Mouse (Mus musculus) midbrain, embryonic 11.5 days (tissue): ENCODE data around the gene Ppp1r15b. TPM values are rescaled to one million over a fixed set of nuclear protein-coding genes. Genes with fewer than 3 reads are reported as not detected.
A peak's percentile ranks its signal among the peaks of the same experiment; 100 is the strongest.

ENCODE experiments used
- ATAC-seq: fragments of 200-750 bp; cut with Nextera tagmentation; 2 replicates; pipeline ENCODE4 v1.8.0; 2017; ENCODE audit warnings: moderate TSS enrichment, moderate library complexity; ENCODE audit not compliant: low FRiP score
- DNase-seq: peaks from one replicate; pipeline ENCODE4 v3.0.0; 2015; ENCODE audit warnings: low spot score; ENCODE audit errors: missing footprints
- H3K27ac ChIP-seq: fragments of 300-500 bp; sonication (generic); 2 replicates; pipeline ENCODE4 v1.5.1; 2014; ENCODE audit warnings: low read depth, low read length
- H3K27me3 ChIP-seq: fragments of 300-500 bp; sonication (generic); 2 replicates; pipeline ENCODE4 v1.6.1; 2014; ENCODE audit warnings: mild to moderate bottlenecking, low read length, moderate library complexity, mixed read lengths; ENCODE audit not compliant: control insufficient read depth, insufficient read depth
- H3K36me3 ChIP-seq: fragments of 300-500 bp; sonication (generic); 2 replicates; pipeline ENCODE4 v1.6.1; 2014; ENCODE audit warnings: mild to moderate bottlenecking, low read length, moderate library complexity, mixed read lengths; ENCODE audit not compliant: control insufficient read depth, insufficient read depth
- H3K4me1 ChIP-seq: fragments of 300-500 bp; sonication (generic); 2 replicates; pipeline ENCODE4 v1.6.1; 2014; ENCODE audit warnings: low read length; ENCODE audit not compliant: control insufficient read depth, insufficient read depth
- H3K4me2 ChIP-seq: fragments of 300-500 bp; sonication (generic); 2 replicates; pipeline ENCODE4 v1.6.1; 2014; ENCODE audit warnings: mild to moderate bottlenecking, moderate library complexity
- H3K4me3 ChIP-seq: fragments of 300-500 bp; sonication (generic); 2 replicates; pipeline ENCODE4 v1.5.1; 2014; ENCODE audit warnings: low read depth, low read length
- H3K9ac ChIP-seq: fragments of 300-500 bp; sonication (generic); 2 replicates; pipeline ENCODE4 v1.6.1; 2014; ENCODE audit warnings: low read length
- H3K9me3 ChIP-seq: fragments of 300-500 bp; sonication (generic); 2 replicates; pipeline ENCODE4 v1.6.1; 2016; ENCODE audit warnings: low read length; ENCODE audit not compliant: control insufficient read depth
- WGBS: fragments of 180-500 bp; shearing (Covaris S2); extraction: QIAGEN DNeasy Blood & Tissue Kit; methylation state at CpG from one replicate; pipeline ENCODE4 v1.1.7; 2014; 5-methylcytosine and 5-hydroxymethylcytosine counted together
- polyA plus RNA-seq: library from polyadenylated mRNA; unstranded; fragments of >200 nt; fragmentation: Nextera tagmentation; extraction: Ambion mirVana; gene quantifications from 2 replicates; pipeline ENCODE4 v1.2.1, GENCODE M21; 2014

The Ppp1r15b gene
- polyA plus RNA-seq, 1 experiment from 2014 or later: 49.5 TPM

DNA sequence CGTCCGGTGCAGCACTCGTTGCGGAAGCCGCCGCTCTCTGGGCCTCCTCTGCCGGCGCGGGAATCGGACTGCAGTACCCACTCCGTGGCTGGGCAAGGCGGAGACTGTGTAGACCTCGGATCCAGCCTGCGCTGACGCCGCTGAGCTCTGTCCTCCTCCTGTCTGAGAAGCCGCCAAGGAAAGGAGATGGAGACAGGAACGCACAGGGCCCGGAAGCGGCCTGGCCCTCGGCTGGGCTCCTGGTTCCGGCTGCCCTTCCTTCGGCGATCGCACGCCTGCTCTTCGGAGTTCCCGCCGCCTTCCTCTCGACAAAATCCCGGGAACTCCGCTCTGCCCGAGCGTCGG, 590 bp downstream of the Ppp1r15b start:
- Histone ChIP-seq H3K4me3 (peak overlapping the region; percentile 94), H3K4me1 (peaks cover 36% of the 10 kb centered on the region), H3K27ac (peak overlapping the region; percentile 93), H3K9me3 (no peaks in the 10 kb centered on the region), H3K9ac (peak overlapping the region; percentile 92), H3K4me2 (peak overlapping the region; percentile 81), H3K36me3 (peaks cover 2% of the 10 kb centered on the region), H3K27me3 (no peaks in the 10 kb centered on the region)
- DNase-seq (no peak), ATAC-seq (no peak)
- WGBS: 1% methylated on average over 35 of the region's 35 CpGs

DNA sequence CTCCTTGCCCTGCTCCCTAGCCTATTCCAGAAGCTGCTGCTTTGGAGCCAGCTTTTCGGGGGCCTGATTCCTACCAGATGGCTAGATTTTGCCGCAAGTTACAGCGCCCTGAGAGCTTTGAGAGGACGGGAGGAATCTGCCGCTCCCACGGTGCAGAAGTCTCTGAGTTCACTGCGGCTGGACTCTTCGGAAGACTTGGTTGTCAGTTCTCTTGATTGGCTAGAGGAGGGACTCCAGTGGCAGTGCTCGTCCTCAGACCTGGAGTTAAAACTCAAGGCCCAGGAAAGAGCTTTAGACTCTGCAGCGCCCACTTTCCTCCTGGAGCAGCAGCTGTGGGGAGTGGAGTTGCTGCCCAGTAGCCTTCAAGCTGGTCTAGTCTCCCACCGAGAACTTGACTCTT, 993 bp downstream of the Ppp1r15b start:
- Histone ChIP-seq H3K27ac (peak overlapping the region; percentile 93), H3K4me2 (peak overlapping the region; percentile 81), H3K4me1 (peaks cover 36% of the 10 kb centered on the region), H3K36me3 (peaks cover 4% of the 10 kb centered on the region), H3K27me3 (no peaks in the 10 kb centered on the region), H3K4me3 (peak overlapping the region; percentile 94), H3K9ac (peak overlapping the region; percentile 92), H3K9me3 (no peaks in the 10 kb centered on the region)
- 0% methylated on average over 11 of the region's 11 CpGs for WGBS
- ATAC-seq (no peak), DNase-seq (peak; percentile 91)

DNA sequence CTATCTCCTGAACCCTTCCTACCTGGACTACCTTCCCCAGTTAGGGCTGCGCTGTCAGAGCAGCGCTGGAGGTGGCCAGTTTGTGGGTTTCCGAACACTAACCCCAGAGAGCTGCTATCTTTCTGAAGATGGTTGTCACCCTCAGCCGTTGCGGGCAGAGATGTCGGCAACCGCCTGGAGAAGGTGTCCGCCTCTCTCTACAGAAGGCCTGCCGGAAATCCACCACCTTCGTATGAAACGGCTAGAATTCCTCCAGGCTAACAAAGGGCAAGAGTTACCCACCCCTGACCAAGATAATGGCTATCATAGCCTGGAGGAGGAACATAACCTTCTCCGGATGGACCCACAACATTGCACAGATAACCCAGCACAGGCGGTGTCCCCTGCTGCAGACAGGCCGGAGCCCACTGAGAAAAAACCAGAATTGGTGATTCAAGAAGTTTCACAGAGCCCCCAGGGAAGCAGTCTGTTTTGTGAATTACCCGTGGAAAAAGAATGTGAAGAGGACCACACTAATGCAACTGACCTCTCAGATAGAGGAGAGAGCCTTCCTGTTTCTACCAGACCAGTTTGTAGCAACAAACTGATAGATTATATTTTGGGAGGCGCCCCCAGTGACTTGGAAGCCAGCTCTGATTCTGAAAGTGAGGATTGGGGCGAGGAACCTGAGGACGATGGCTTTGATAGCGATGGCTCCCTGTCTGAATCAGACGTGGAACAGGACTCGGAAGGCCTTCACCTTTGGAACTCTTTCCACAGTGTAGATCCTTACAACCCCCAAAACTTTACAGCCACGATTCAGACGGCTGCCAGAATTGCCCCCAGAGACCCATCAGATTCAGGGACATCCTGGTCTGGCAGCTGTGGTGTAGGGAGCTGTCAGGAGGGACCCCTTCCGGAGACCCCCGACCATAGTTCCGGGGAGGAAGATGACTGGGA, 1.7 kb downstream of the Ppp1r15b start:
- Histone ChIP-seq H3K4me1 (peaks cover 36% of the 10 kb centered on the region), H3K27me3 (no peaks in the 10 kb centered on the region), H3K27ac (no peak overlapping the region), H3K36me3 (peaks cover 9% of the 10 kb centered on the region), H3K4me2 (peak overlapping the region; percentile 81), H3K9me3 (no peaks in the 10 kb centered on the region), H3K4me3 (peak overlapping the region; percentile 94), H3K9ac (peak overlapping the region; percentile 92)
- ATAC-seq (no peak), DNase-seq (peak; percentile 80)
- 18% methylated on average over 26 of the region's 26 CpGs for WGBS

DNA sequence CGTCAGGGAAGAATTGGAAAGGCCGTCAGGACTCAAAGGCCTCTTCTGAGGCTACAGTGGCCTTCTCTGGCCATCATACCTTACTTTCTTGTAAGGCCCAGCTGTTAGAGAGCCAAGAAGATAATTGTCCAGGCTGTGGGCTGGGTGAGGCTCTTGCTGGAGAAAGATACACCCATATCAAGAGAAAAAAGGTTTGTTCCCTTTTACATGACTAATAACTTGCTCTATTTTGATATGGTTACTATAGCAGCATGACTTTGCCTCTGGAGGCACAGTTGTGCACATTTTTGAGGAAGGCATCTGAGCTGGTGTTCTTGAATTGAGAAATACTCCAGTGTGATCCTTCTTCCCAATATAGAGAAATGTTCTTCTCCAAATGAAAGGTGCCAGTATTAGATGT, 2.5 kb downstream of the Ppp1r15b start:
- no peak for ATAC-seq
- Histone ChIP-seq H3K4me2 (peak overlapping the region; percentile 81), H3K27me3 (no peaks in the 10 kb centered on the region), H3K36me3 (peaks cover 10% of the 10 kb centered on the region), H3K27ac (no peak overlapping the region), H3K4me1 (peaks cover 36% of the 10 kb centered on the region), H3K9me3 (no peaks in the 10 kb centered on the region), H3K4me3 (peak overlapping the region; percentile 94), H3K9ac (peak overlapping the region; percentile 92)
- 23% methylated on average over 2 of the region's 2 CpGs for WGBS
- DNase-seq: peak; percentile 86

DNA sequence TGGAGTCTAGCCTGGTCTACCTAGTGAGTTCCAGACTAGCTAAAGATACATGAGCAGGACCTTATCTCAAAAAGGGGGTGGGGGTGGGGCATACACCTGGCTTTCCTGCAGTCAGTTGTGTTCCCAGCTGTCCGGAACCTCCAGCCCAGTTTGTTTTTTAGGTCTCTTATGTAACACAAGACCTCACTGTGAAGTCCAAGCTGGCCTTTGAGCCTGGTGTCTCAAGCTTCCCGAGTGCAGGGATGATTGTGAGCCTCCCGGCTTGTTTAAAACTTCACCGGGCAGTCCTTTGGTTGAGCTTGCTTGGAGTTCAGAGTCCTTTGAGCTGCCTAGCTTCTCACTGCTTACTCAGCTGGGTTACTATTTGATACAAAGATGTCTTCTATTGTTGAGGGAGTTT, 3.1 kb downstream of the Ppp1r15b start:
- WGBS: 32% methylated on average over 4 of the region's 4 CpGs
- peaks cover 14% of the 10 kb centered on the region for H3K36me3 ChIP-seq
- ATAC-seq (no peak), DNase-seq (peak; percentile 84)
- H3K27ac ChIP-seq: no peak overlapping the region
- peak overlapping the region; percentile 81 for H3K4me2 ChIP-seq
- peak overlapping the region; percentile 94 for H3K4me3 ChIP-seq
- H3K27me3 ChIP-seq: no peaks in the 10 kb centered on the region
- H3K9me3 ChIP-seq: no peaks in the 10 kb centered on the region
- H3K9ac ChIP-seq: peak overlapping the region; percentile 92
- H3K4me1 ChIP-seq: peaks cover 36% of the 10 kb centered on the region

DNA sequence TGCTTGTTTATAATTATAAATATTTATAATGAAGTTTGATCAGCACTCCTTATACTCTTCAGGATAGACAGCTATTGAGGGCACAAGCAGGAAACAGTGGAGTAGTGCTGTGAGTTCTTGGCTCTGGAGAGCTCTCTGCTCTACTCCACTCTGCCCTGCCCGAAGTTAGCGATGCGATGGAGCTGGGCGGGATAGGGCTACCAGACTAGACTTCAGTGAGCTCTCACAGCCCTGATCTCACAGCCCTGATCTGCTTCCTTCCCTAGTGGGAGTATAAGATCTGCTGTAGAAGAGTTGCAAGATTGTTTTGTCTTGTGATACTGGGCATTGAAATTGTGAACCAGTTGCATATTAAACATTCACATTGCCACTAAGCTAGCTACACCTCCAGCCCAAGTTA, 3.9 kb downstream of the Ppp1r15b start:
- peak overlapping the region; percentile 94 for H3K4me3 ChIP-seq

DNA sequence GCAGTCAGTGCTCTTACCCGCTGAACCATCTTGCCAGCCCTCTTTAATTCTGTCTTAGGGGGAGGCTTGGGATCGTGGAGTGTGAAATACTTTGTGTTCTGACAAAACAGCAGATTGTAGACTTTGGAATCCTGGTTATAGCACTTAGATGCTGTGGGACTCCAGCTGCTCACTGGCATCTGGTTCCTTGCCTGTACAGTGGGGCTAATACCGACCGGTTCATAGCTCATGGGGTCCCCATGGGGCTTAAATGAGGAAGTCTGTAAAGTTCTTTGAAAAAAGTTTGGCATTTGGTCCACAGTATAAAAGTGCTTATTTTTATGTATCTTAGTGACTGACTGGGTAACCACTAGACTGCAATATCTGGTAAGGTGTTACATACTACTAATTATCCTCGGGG, 4.9 kb downstream of the Ppp1r15b start:
- peaks cover 21% of the 10 kb centered on the region for H3K36me3 ChIP-seq
- WGBS: 81% methylated on average over 5 of the region's 5 CpGs

More for the DNA sequence above, 3.9 kb downstream of the Ppp1r15b start:
- H3K27me3 ChIP-seq: no peaks in the 10 kb centered on the region
- H3K4me2 ChIP-seq: peak overlapping the region; percentile 81
- no peak overlapping the region for H3K27ac ChIP-seq
- H3K9ac ChIP-seq: no peak overlapping the region
- ATAC-seq (no peak), DNase-seq (peak; percentile 82)
- peaks cover 30% of the 10 kb centered on the region for H3K4me1 ChIP-seq
- 66% methylated on average over 4 of the region's 4 CpGs for WGBS
- peaks cover 14% of the 10 kb centered on the region for H3K36me3 ChIP-seq
- H3K9me3 ChIP-seq: no peaks in the 10 kb centered on the region

DNA sequence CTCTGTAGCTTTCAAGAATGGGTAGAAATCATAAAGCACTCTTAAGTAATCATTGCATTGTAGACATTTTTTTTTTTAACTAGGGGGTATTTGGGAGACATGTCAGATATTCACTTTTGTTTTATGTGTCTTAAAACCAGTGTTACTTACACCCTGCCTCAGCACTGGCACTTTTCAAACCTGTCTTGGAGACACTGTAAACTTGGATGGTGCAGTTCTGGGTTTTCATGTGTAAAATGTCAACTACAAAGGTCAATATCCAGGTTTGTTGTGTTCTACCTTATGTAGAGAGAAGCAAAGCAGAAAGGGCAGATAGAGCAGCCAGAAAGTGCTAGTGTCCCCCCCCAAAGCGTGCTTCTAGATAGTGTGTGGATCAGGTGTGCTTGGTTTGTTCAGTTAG, 7.5 kb downstream of the Ppp1r15b start:
- H3K4me2 ChIP-seq: no peak overlapping the region
- no peaks in the 10 kb centered on the region for H3K27me3 ChIP-seq
- peaks cover 27% of the 10 kb centered on the region for H3K36me3 ChIP-seq
- H3K9ac ChIP-seq: no peak overlapping the region
- H3K9me3 ChIP-seq: no peaks in the 10 kb centered on the region
- peaks cover 16% of the 10 kb centered on the region for H3K4me1 ChIP-seq
- H3K4me3 ChIP-seq: no peak overlapping the region
- 96% methylated on average over 1 of the region's 1 CpGs for WGBS
- DNase-seq: peak; percentile 75
- H3K27ac ChIP-seq: no peak overlapping the region
- ATAC-seq: no peak

More for the DNA sequence above, 4.9 kb downstream of the Ppp1r15b start:
- Histone ChIP-seq H3K4me3 (no peak overlapping the region), H3K9me3 (no peaks in the 10 kb centered on the region), H3K4me2 (peak overlapping the region; percentile 12; the same call in 1 of the 2 replicates), H3K27me3 (no peaks in the 10 kb centered on the region), H3K9ac (no peak overlapping the region), H3K4me1 (peaks cover 24% of the 10 kb centered on the region), H3K27ac (no peak overlapping the region)
- ATAC-seq (no peak), DNase-seq (peak; percentile 28)
